Mouse (Mus musculus): ENCODE measurements at regions not wholly inside any gene's neighbourhood (a gene's known extent, or its start where the extent isn't known, plus 50 kb on each side); places are given as distances from the start of the nearest gene placed in this dataset.

GRCm38 (mm10) chr1:39102126-39102905, 91.2 kb upstream of the Npas2 start:
- no peak for DNase-seq (ENCODE audit: low spot score)

GRCm38 (mm10) chr1:39102989-39103910, 90.3 kb upstream of the Npas2 start:
- no peak for DNase-seq (ENCODE audit: low spot score)

GRCm38 (mm10) chr1:39105546-39106371, 87.8 kb upstream of the Npas2 start:
- DNase-seq (ENCODE audit: low spot score): no peak

- DNase-seq (ENCODE audit: low spot score): no peak
Observed at GRCm38 (mm10) chr1:39106372-39106643, 87.2 kb upstream of the Npas2 start.

GRCm38 (mm10) chr1:39106650-39107049, 86.9 kb upstream of the Npas2 start:
- DNase-seq (ENCODE audit: low spot score): no peak

GRCm38 (mm10) chr1:39116319-39116718, 77.2 kb upstream of the Npas2 start:
- no peak for DNase-seq (ENCODE audit: low spot score)

- DNase-seq (ENCODE audit: low spot score): no peak
Observed at GRCm38 (mm10) chr1:39122316-39123015, 71.1 kb upstream of the Npas2 start.

- DNase-seq (ENCODE audit: low spot score): no peak
Observed at GRCm38 (mm10) chr1:39123081-39123812, 70.3 kb upstream of the Npas2 start.

- DNase-seq (ENCODE audit: low spot score): no peak
Observed at GRCm38 (mm10) chr1:39123813-39124146, 69.8 kb upstream of the Npas2 start.

- no peak for DNase-seq (ENCODE audit: low spot score)
Observed at GRCm38 (mm10) chr1:39134521-39134920, 59.0 kb upstream of the Npas2 start.

- DNase-seq (ENCODE audit: low spot score): no peak
Observed at GRCm38 (mm10) chr1:39143054-39143453, 50.5 kb upstream of the Npas2 start.

- no peak for DNase-seq (ENCODE audit: low spot score)
Observed at GRCm38 (mm10) chr1:39143626-39144025, 49.9 kb upstream of the Npas2 start.
